In the genomic region with DNA sequence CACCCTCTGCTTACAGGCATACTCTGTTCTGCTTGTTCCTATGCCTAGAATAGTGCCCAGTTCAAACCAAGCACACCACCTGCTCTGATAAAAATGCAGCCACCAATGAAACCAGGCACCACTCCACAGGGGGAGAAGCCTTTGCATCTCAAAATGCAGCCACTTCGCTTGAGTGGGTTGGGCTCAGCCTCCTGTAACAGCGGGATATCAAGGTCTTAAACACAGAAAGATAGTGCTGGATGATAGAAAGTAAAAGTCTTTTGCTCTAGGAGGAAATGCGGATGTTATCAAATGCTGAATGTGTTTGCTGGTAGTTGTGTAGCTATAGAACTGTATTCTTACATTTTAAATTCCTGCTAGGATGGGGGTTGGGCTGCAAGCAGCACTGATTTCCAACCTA, we compare ENCODE assay signal across 14 mouse cellular contexts.
"Had no signal": no experiment of that assay in that cellular context is flagged by ENCODE, and none has a peak within 500 bp of the region (broad histone marks: within the 10 kb centered on the region; RNA-seq: fewer than 3 reads in every experiment).

No protein-coding gene starts in this region.

- ATAC-seq: liver, postnatal 0 days had no signal

- DNase-seq: kidney, adult 2 months; kidney, postnatal 25 days; layer of hippocampus, adult 9-11 months; liver; liver, embryonic 13.5 days; liver, postnatal 0 days; right cerebral cortex, postnatal 4 days; spleen, adult 18-20 months; thymus, adult 18-20 months; thymus, postnatal 25 days had no signal

- H3K4me3 ChIP-seq: kidney, embryonic 15.5 days; limb, embryonic 12.5 days; liver, embryonic 13.5 days; myocyte; neural tube, embryonic 15.5 days had no signal

- H3K27ac ChIP-seq: kidney, embryonic 15.5 days; limb, embryonic 12.5 days; liver, embryonic 13.5 days; neural tube, embryonic 15.5 days had no signal

- H3K9ac ChIP-seq: kidney, embryonic 15.5 days; limb, embryonic 12.5 days; liver, embryonic 13.5 days; liver, postnatal 0 days; neural tube, embryonic 15.5 days had no signal

- H3K4me2 ChIP-seq: kidney, embryonic 15.5 days; limb, embryonic 12.5 days; liver, embryonic 13.5 days; neural tube, embryonic 15.5 days had no signal

- H3K27me3 ChIP-seq: kidney, embryonic 15.5 days; limb, embryonic 12.5 days; liver, embryonic 13.5 days; neural tube, embryonic 15.5 days had no signal

- H3K9me3 ChIP-seq: kidney, embryonic 15.5 days; limb, embryonic 12.5 days; liver, embryonic 13.5 days; neural tube, embryonic 15.5 days had no signal

- H3K36me3 ChIP-seq: kidney, embryonic 15.5 days; limb, embryonic 12.5 days; liver, embryonic 13.5 days; neural tube, embryonic 15.5 days had no signal

- H3K4me1 ChIP-seq: kidney, embryonic 15.5 days; limb, embryonic 12.5 days; liver, embryonic 13.5 days; neural tube, embryonic 15.5 days had no signal
